Mouse (Mus musculus): Measurements from ENCODE around the gene Wdsub1. TPM values are rescaled to one million over a fixed set of nuclear protein-coding genes. Genes with fewer than 3 reads are reported as not detected.
A peak's percentile ranks its signal among the peaks of the same experiment; 100 is the strongest.

Wdsub1 gene
- polyA plus RNA-seq, 1 experiment from 2014 or later, result 20.2 TPM

DNA sequence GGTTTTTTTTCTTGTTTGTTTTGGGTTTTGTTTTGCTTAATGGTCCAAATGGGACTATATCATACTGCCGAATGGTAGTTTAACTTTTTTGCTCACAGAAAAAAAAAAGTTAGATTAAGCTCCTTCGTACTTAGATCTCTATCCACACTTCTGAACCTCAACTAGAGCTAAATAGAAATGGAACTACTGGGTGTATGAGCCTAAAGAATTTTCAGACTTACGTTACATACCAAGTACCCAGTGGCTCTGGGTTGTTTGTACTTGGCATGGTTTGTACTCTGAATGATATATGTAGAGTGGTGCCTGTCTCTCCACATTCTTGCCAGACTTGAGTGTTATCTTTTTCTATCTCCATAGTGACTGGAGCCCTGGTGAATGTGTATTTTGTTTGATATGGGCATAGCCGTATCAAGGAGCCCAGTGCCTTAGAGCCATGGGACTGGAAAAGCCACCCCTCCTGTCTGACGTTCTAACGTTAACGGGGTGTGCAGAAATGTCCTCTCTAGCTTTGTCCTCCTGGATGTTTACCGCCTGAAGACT is 421 bp upstream of the Wdsub1 start:
- Histone ChIP-seq H3K4me3 (ENCODE audit: low read depth, low read length) (peak overlapping the region; percentile 53; the same call in 1 of the 2 replicates), H3K9ac (ENCODE audit: low read length) (no peak overlapping the region), H3K36me3 (ENCODE audit: control insufficient read depth, insufficient read depth, low read length) (no peaks in the 10 kb centered on the region), H3K9me3 (ENCODE audit: control insufficient read depth, low read length) (no peaks in the 10 kb centered on the region), H3K4me2 (ENCODE audit: low read depth) (peak overlapping the region; percentile 79), H3K4me1 (ENCODE audit: control insufficient read depth, insufficient read depth, low read length) (no peaks in the 10 kb centered on the region), H3K27me3 (ENCODE audit: control insufficient read depth, insufficient read depth, low read length) (no peaks in the 10 kb centered on the region), H3K27ac (ENCODE audit: low read depth, low read length) (no peak overlapping the region)
- no peak for ATAC-seq (ENCODE audit: insufficient read depth, low FRiP score, low TSS enrichment)
- 70% methylated on average over 8 of the region's 8 CpGs for WGBS
- no peak for DNase-seq (ENCODE audit: low spot score)

DNA sequence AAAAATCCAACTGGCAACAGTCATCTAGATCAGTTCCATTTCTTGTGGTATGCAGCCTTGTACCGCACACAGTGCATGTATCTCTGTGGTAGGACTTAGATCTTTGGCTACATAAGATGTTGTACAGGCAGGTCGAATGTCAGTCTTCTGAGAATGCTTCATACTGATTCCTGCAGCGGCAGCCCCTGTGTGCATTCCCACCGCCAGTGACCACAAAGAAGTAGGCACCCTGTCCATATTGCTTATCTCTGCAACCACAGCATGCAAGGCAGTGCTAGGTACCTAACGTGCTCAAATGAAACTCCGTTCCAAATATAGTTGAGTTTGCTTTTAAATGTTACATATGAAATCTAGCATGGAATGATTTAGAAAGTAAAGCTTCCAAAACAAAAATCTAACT is 987 bp downstream of the Wdsub1 start:
- H3K4me3 ChIP-seq (ENCODE audit: low read depth, low read length), result no peak overlapping the region
- no peak overlapping the region for H3K9ac ChIP-seq (ENCODE audit: low read length)
- DNase-seq (ENCODE audit: low spot score) (no peak), ATAC-seq (ENCODE audit: insufficient read depth, low FRiP score, low TSS enrichment) (no peak)
- H3K27ac ChIP-seq (ENCODE audit: low read depth, low read length), result no peak overlapping the region
- H3K27me3 ChIP-seq (ENCODE audit: control insufficient read depth, insufficient read depth, low read length), result no peaks in the 10 kb centered on the region
- WGBS, result 83% methylated on average over 6 of the region's 6 CpGs
- H3K36me3 ChIP-seq (ENCODE audit: control insufficient read depth, insufficient read depth, low read length), result no peaks in the 10 kb centered on the region
- no peaks in the 10 kb centered on the region for H3K9me3 ChIP-seq (ENCODE audit: control insufficient read depth, low read length)
- no peaks in the 10 kb centered on the region for H3K4me1 ChIP-seq (ENCODE audit: control insufficient read depth, insufficient read depth, low read length)
- peak overlapping the region; percentile 79; the same call in 1 of the 2 replicates for H3K4me2 ChIP-seq (ENCODE audit: low read depth)

DNA sequence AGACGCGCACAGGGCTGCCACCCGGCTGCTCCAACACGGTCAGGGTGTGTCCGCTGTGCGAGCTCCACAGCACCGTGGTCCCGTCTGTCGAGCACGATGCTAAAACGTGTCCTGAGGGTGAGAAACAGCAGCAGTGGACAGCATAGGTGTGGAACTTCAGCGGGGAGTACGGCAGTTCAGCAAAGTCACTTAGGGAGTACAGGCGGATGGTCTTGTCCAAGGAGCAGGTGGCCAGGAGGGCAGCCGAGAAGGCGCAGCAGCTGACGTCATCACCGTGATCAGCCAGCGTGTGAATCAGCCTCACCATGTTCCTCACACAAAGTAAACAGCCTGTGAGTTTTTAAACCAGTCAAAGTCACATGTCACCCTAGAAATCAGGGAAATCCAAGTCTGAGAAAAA is 4.2 kb downstream of the Wdsub1 start:
- H3K27me3 ChIP-seq (ENCODE audit: control insufficient read depth, insufficient read depth, low read length), result no peaks in the 10 kb centered on the region

DNA sequence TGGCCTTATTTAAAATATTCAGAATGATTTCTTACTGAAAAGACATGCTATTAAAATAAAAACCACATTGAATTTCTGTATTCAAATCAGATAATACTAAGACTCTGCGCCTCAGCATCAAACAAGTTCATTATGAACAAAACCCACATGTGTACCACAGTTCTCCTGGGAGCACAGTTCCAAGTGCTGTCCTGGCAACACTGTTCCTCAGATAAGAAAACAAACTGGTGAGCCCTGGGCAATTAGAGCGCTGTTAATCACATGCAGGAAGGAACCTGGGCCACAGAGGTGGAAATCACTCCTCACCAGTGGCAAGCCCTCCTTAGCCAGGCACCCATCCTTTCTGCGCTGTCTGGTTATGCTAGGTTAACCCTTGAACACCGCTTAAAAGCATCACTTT is 5.1 kb downstream of the Wdsub1 start:
- no peaks in the 10 kb centered on the region for H3K4me1 ChIP-seq (ENCODE audit: control insufficient read depth, insufficient read depth, low read length)
- H3K4me3 ChIP-seq (ENCODE audit: low read depth, low read length), result no peak overlapping the region
- no peaks in the 10 kb centered on the region for H3K9me3 ChIP-seq (ENCODE audit: control insufficient read depth, low read length)
- WGBS, result 93% methylated on average over 4 of the region's 4 CpGs
- H3K27ac ChIP-seq (ENCODE audit: low read depth, low read length), result no peak overlapping the region
- H3K4me2 ChIP-seq (ENCODE audit: low read depth), result no peak overlapping the region
- H3K36me3 ChIP-seq (ENCODE audit: control insufficient read depth, insufficient read depth, low read length), result 0 out of 2 replicates have a peak, but pooled peaks cover 2% of the 10 kb centered on the region
- H3K27me3 ChIP-seq (ENCODE audit: control insufficient read depth, insufficient read depth, low read length), result no peaks in the 10 kb centered on the region
- H3K9ac ChIP-seq (ENCODE audit: low read length), result no peak overlapping the region
- ATAC-seq (ENCODE audit: insufficient read depth, low FRiP score, low TSS enrichment) (no peak), DNase-seq (ENCODE audit: low spot score) (no peak)

More for the DNA sequence above, 4.2 kb downstream of the Wdsub1 start:
- Histone ChIP-seq H3K4me2 (ENCODE audit: low read depth) (no peak overlapping the region), H3K9me3 (ENCODE audit: control insufficient read depth, low read length) (no peaks in the 10 kb centered on the region), H3K9ac (ENCODE audit: low read length) (no peak overlapping the region), H3K4me3 (ENCODE audit: low read depth, low read length) (no peak overlapping the region), H3K27ac (ENCODE audit: low read depth, low read length) (no peak overlapping the region), H3K4me1 (ENCODE audit: control insufficient read depth, insufficient read depth, low read length) (no peaks in the 10 kb centered on the region), H3K36me3 (ENCODE audit: control insufficient read depth, insufficient read depth, low read length) (no peaks in the 10 kb centered on the region)
- 77% methylated on average over 19 of the region's 19 CpGs for WGBS
- ATAC-seq (ENCODE audit: insufficient read depth, low FRiP score, low TSS enrichment) (no peak), DNase-seq (ENCODE audit: low spot score) (no peak)

DNA sequence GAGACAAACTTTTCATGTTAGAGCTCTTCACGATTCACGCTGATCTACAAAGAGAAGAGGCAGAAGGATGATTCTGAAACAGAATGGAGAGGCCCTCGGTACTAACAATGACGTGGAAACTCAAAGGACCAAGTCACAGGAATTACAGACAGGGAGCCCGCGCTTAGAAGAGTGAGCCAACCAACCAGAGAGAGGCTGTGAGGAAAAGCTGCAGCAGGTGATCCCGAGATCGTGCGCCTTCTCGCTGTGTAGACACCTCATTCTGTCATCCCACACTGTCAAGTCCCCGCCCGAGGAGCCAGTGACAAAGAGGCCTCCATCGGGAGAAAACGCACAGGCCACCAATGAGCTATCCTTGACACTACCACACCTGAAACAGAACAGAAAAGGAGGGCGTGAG is 5.9 kb downstream of the Wdsub1 start:
- Histone ChIP-seq H3K4me2 (ENCODE audit: low read depth) (no peak overlapping the region), H3K27ac (ENCODE audit: low read depth, low read length) (no peak overlapping the region), H3K4me1 (ENCODE audit: control insufficient read depth, insufficient read depth, low read length) (no peaks in the 10 kb centered on the region), H3K27me3 (ENCODE audit: control insufficient read depth, insufficient read depth, low read length) (no peaks in the 10 kb centered on the region), H3K9ac (ENCODE audit: low read length) (no peak overlapping the region), H3K36me3 (ENCODE audit: control insufficient read depth, insufficient read depth, low read length) (0 out of 2 replicates have a peak, but pooled peaks cover 2% of the 10 kb centered on the region), H3K4me3 (ENCODE audit: low read depth, low read length) (no peak overlapping the region), H3K9me3 (ENCODE audit: control insufficient read depth, low read length) (no peaks in the 10 kb centered on the region)
- no peak for ATAC-seq (ENCODE audit: insufficient read depth, low FRiP score, low TSS enrichment)
- WGBS, result 90% methylated on average over 15 of the region's 15 CpGs
- DNase-seq (ENCODE audit: low spot score), result no peak

DNA sequence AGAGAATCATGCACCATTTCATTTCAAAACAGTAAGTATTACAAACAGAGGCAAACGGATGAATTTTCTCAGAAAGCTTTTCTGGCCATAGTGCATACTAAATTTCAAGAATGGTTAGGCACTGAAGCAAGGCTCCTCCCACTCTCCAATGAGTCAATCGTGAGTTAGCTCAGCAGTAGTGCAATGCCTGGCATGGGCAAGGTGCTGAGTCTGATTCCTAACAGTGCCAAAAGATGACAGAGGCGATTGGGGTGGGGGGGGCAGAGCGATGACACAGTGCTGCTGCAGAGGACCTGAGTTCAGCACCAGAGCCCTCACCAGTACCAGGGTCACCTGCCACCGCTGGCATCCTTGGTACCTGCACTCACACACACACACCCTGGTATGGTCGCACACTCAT is 11.9 kb downstream of the Wdsub1 start:
- Histone ChIP-seq H3K27me3 (ENCODE audit: control insufficient read depth, insufficient read depth, low read length) (no peaks in the 10 kb centered on the region), H3K9ac (ENCODE audit: low read length) (no peak overlapping the region), H3K36me3 (ENCODE audit: control insufficient read depth, insufficient read depth, low read length) (0 out of 2 replicates have a peak, but pooled peaks cover 2% of the 10 kb centered on the region), H3K4me2 (ENCODE audit: low read depth) (no peak overlapping the region), H3K4me3 (ENCODE audit: low read depth, low read length) (no peak overlapping the region), H3K4me1 (ENCODE audit: control insufficient read depth, insufficient read depth, low read length) (no peaks in the 10 kb centered on the region), H3K9me3 (ENCODE audit: control insufficient read depth, low read length) (no peaks in the 10 kb centered on the region), H3K27ac (ENCODE audit: low read depth, low read length) (no peak overlapping the region)
- DNase-seq (ENCODE audit: low spot score) (no peak), ATAC-seq (ENCODE audit: insufficient read depth, low FRiP score, low TSS enrichment) (no peak)
- 91% methylated on average over 6 of the region's 6 CpGs for WGBS

DNA sequence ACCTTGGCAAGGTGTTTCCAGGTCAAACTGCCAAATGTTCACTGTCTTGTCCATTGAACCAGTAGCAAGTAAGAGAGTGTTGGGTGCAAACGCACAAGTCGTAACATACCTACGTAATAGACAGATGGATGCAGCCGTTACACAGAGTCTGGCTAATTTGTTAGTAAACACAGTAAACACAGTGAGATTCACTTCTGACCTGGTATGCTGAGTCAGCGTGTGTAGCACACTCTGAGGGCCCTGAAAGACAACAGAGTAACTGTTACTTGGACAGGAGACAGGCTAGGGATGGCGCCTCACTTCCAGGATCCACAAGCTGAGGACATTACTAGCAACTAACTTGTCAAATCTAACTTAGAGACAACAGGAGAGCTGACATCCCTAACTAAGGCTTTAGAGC is 19.8 kb downstream of the Wdsub1 start:
- H3K27ac ChIP-seq (ENCODE audit: low read depth, low read length), result no peak overlapping the region
- H3K9ac ChIP-seq (ENCODE audit: low read length), result no peak overlapping the region
- no peak overlapping the region for H3K4me2 ChIP-seq (ENCODE audit: low read depth)
- no peaks in the 10 kb centered on the region for H3K9me3 ChIP-seq (ENCODE audit: control insufficient read depth, low read length)
- no peaks in the 10 kb centered on the region for H3K4me1 ChIP-seq (ENCODE audit: control insufficient read depth, insufficient read depth, low read length)
- whole genome bisulfite sequencing, result 92% methylated on average over 6 of the region's 6 CpGs
- no peak for ATAC-seq (ENCODE audit: insufficient read depth, low FRiP score, low TSS enrichment)
- H3K4me3 ChIP-seq (ENCODE audit: low read depth, low read length), result no peak overlapping the region
- no peaks in the 10 kb centered on the region for H3K36me3 ChIP-seq (ENCODE audit: control insufficient read depth, insufficient read depth, low read length)
- no peaks in the 10 kb centered on the region for H3K27me3 ChIP-seq (ENCODE audit: control insufficient read depth, insufficient read depth, low read length)
- DNase-seq (ENCODE audit: low spot score), result no peak

DNA sequence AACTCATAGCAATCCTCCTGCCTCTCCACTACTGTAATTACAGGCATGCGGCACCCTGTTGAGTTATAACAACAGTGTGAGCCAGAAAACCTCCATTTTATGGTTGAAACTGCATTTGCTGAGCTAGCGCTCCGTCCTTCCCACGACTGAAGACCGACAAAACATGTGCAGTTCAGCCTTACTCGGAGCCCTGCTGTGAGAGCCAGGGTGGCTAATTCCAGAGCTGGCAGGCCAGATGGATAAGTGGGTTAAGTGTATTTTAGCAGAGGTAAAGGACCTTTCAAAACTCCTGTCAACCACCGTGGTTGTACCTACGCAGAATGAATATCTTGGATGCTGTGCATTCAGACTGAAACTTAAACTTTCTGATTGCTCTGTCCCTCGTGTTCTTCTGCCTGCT is 28.0 kb downstream of the Wdsub1 start:
- H3K4me2 ChIP-seq (ENCODE audit: low read depth), result no peak overlapping the region
- ATAC-seq (ENCODE audit: insufficient read depth, low FRiP score, low TSS enrichment), result no peak

DNA sequence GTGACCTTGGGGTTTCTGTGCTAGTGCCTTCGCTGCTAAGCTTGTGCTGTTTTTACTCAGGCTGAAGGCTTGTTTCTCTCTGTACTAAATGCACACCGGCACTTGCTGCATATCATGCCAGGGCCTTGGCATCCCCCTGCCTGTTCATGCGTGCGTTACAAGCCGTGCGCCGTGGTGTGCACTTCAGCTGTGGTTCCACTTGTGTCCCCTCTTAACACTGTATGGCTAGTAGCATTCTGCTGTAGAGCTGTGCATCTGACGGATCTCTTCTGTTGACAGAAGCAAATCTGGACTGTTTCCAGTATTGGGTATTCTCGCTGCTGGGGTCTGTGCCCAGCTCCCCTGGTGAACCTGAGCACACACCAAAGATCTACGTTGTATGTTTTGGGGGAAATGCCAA is 28.8 kb downstream of the Wdsub1 start:
- H3K4me3 ChIP-seq (ENCODE audit: low read depth, low read length), result no peak overlapping the region
- no peaks in the 10 kb centered on the region for H3K27me3 ChIP-seq (ENCODE audit: control insufficient read depth, insufficient read depth, low read length)
- no peak for ATAC-seq (ENCODE audit: insufficient read depth, low FRiP score, low TSS enrichment)
- no peaks in the 10 kb centered on the region for H3K9me3 ChIP-seq (ENCODE audit: control insufficient read depth, low read length)
- DNase-seq (ENCODE audit: low spot score), result peak; percentile 9
- no peaks in the 10 kb centered on the region; the same call in 1 of the 2 replicates for H3K36me3 ChIP-seq (ENCODE audit: control insufficient read depth, insufficient read depth, low read length)
- no peaks in the 10 kb centered on the region for H3K4me1 ChIP-seq (ENCODE audit: control insufficient read depth, insufficient read depth, low read length)
- 96% methylated on average over 10 of the region's 10 CpGs for WGBS
- no peak overlapping the region for H3K27ac ChIP-seq (ENCODE audit: low read depth, low read length)
- no peak overlapping the region for H3K4me2 ChIP-seq (ENCODE audit: low read depth)
- no peak overlapping the region for H3K9ac ChIP-seq (ENCODE audit: low read length)

More for the DNA sequence above, 28.0 kb downstream of the Wdsub1 start:
- Histone ChIP-seq H3K4me3 (ENCODE audit: low read depth, low read length) (no peak overlapping the region), H3K27me3 (ENCODE audit: control insufficient read depth, insufficient read depth, low read length) (no peaks in the 10 kb centered on the region), H3K9me3 (ENCODE audit: control insufficient read depth, low read length) (no peaks in the 10 kb centered on the region), H3K27ac (ENCODE audit: low read depth, low read length) (no peak overlapping the region), H3K36me3 (ENCODE audit: control insufficient read depth, insufficient read depth, low read length) (no peaks in the 10 kb centered on the region; the same call in 1 of the 2 replicates), H3K4me1 (ENCODE audit: control insufficient read depth, insufficient read depth, low read length) (no peaks in the 10 kb centered on the region), H3K9ac (ENCODE audit: low read length) (no peak overlapping the region)
- 61% methylated on average over 9 of the region's 9 CpGs for WGBS
- no peak for DNase-seq (ENCODE audit: low spot score)

Data from neural tube, embryonic 11.5 days (tissue).